Mouse (Mus musculus) stomach, embryonic 14.5 days (tissue): ENCODE measurements around the gene Fndc10. TPM values are rescaled to one million over a fixed set of nuclear protein-coding genes. Genes with fewer than 3 reads are reported as not detected.
"Not testable (repeated sequence)": the region's sequence is repeated elsewhere in the genome, so short reads cannot be mapped to it uniquely, and the experiment has no call there.

Source experiments
- ATAC-seq: fragments of 200-750 bp; cut with Nextera tagmentation; 2 replicates; pipeline ENCODE4 v1.8.0; 2017; ENCODE audit warnings: low read depth, moderate TSS enrichment; ENCODE audit not compliant: insufficient number of reproducible peaks, insufficient read depth, low FRiP score
- H3K27ac ChIP-seq: fragments of 300-500 bp; sonication (generic); 2 replicates; pipeline ENCODE4 v1.5.1; 2014; ENCODE audit warnings: mild to moderate bottlenecking, low read length, moderate library complexity, mixed read lengths
- H3K27me3 ChIP-seq: fragments of 300-500 bp; sonication (generic); 2 replicates; pipeline ENCODE4 v1.6.1; 2014; ENCODE audit warnings: low read length, control low read depth, mixed read lengths; ENCODE audit not compliant: control insufficient read depth, insufficient read depth
- H3K36me3 ChIP-seq: fragments of 300-500 bp; sonication (generic); 2 replicates; pipeline ENCODE4 v1.6.1; 2014; ENCODE audit warnings: mild to moderate bottlenecking, control low read depth, low read length, moderate library complexity, mixed read lengths; ENCODE audit not compliant: control insufficient read depth, insufficient read depth
- H3K4me1 ChIP-seq: fragments of 300-500 bp; sonication (generic); 2 replicates; pipeline ENCODE4 v1.6.1; 2014; ENCODE audit warnings: low read length, control low read depth, mixed read lengths; ENCODE audit not compliant: control insufficient read depth, insufficient read depth
- H3K4me2 ChIP-seq: fragments of 300-500 bp; sonication (generic); replicated peaks from 2 replicates; pipeline ENCODE4 v1.6.1; 2014; ENCODE audit warnings: low read depth, low read length, control low read depth
- H3K4me3 ChIP-seq: fragments of 300-500 bp; sonication (generic); 2 replicates; pipeline ENCODE4 v1.5.1; 2014; ENCODE audit warnings: low read depth, low read length, control low read depth
- H3K9ac ChIP-seq: fragments of 300-500 bp; sonication (generic); replicated peaks from 2 replicates; pipeline ENCODE4 v1.6.1; 2014; ENCODE audit warnings: low read depth, mild to moderate bottlenecking, control low read depth, low read length, moderate library complexity, mixed read lengths
- H3K9me3 ChIP-seq: fragments of 300-500 bp; sonication (generic); 2 replicates; pipeline ENCODE4 v1.6.1; 2016; ENCODE audit warnings: low read depth, low read length, control low read depth; ENCODE audit not compliant: control insufficient read depth
- WGBS: fragments of 180-500 bp; shearing (Covaris S2); extraction: QIAGEN DNeasy Blood & Tissue Kit; methylation state at CpG from one replicate; pipeline ENCODE4 v1.1.7; 2014; 5-methylcytosine and 5-hydroxymethylcytosine counted together
- polyA plus RNA-seq: library from polyadenylated mRNA; unstranded; fragments of >200 nt; fragmentation: Nextera tagmentation; extraction: Ambion mirVana; gene quantifications from 2 replicates; pipeline ENCODE4 v1.2.1, GENCODE M21; 2014

Fndc10 gene
- polyA plus RNA-seq, 1 experiment from 2014 or later: 3.1 TPM

DNA sequence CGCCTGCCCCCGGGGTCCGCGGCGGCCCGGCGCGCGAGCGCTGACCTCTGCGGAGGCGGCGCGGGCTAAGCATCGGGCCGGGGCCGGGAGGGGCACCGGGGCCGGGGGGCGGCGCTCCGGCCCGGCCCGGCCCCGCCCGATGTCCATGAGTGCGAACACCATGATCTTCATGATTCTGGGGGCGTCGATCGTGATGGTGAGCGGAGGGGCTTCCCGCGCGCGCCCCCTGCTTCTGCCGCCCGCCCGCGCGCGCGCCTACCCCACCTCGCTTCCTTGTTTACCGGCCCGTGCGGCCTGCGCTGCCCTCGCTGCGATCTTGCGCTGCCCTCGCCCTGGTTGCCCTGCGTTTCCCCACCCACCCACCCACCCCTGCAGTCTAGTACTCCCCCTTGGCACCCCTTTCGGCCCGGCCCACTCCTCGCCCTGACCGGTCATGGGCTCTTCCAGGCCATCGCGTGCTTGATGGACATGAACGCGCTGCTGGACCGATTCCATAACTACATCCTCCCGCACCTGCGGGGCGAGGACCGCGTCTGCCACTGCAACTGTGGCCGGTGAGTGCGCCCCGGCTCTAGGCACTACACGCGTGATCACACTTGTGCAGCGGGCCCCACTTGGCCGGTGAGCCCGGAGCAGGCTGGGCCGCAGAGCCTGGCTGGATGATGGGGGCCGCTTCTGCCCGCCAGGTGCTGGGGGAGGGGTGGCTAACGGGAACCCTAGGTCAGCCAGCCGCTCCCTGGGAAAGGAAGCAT, 41.0 kb downstream of the Fndc10 start:
- WGBS: 1% methylated on average over 55 of the region's 79 CpGs
- peak; percentile 71 for ATAC-seq
- Histone ChIP-seq H3K9me3 (no peaks in the 10 kb centered on the region), H3K36me3 (peaks cover 9% of the 10 kb centered on the region), H3K4me1 (peaks cover 7% of the 10 kb centered on the region), H3K4me2 (peak overlapping the region; percentile 58), H3K4me3 (peak overlapping the region; percentile 62), H3K9ac (peak overlapping the region; percentile 77), H3K27ac (peak overlapping the region; percentile 81), H3K27me3 (no peaks in the 10 kb centered on the region)

DNA sequence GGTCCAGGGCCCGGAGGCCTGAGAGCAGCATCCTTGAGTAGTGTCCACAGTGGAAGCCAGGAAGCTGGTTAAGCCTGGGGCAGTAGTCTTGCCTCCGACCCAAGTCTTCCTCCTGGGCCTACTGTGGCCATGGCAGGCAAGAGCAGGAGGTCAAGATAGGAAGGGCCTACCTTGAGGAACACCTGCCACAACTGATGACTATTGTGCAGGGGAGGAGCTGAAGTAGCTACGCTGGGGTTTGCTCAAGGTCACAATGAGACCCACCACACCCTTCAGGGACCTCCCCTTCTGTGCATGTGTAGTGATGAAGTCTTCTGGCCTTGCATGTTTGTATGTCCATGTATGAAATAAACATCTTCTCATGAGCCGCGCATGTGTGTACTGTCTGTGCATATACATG, 41.6 kb downstream of the Fndc10 start:
- Histone ChIP-seq H3K27me3 (no peaks in the 10 kb centered on the region), H3K9ac (peak overlapping the region; percentile 77), H3K36me3 (peaks cover 9% of the 10 kb centered on the region), H3K9me3 (no peaks in the 10 kb centered on the region), H3K4me2 (peak overlapping the region; percentile 58), H3K4me3 (peak overlapping the region; percentile 62), H3K27ac (no peak overlapping the region), H3K4me1 (peaks cover 7% of the 10 kb centered on the region)
- 66% methylated on average over 5 of the region's 5 CpGs for WGBS
- no peak for ATAC-seq

DNA sequence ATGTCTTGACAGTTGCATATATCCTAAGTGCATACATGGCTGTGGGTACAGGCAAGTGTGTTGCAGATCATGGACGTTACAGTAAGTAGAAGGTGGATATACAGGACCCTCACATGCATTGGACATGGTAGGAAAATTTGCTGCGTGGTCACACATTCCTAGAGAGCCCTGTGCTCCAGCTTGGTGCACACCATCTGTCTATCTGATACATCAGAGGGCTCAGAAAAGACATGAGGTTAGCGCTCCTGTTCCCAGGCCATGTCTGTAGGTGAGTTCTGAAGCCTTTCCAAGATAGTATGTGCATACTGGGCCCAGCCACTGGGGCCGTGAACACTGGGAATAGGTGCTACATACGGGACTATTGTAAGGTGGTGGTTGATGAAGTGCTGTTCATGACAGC, 42.3 kb downstream of the Fndc10 start:
- Histone ChIP-seq H3K4me1 (peaks cover 7% of the 10 kb centered on the region), H3K36me3 (peaks cover 15% of the 10 kb centered on the region), H3K27ac (no peak overlapping the region), H3K9me3 (no peaks in the 10 kb centered on the region), H3K4me2 (no peak overlapping the region), H3K9ac (no peak overlapping the region), H3K4me3 (no peak overlapping the region), H3K27me3 (no peaks in the 10 kb centered on the region)
- 90% methylated on average over 5 of the region's 5 CpGs for WGBS
- ATAC-seq: no peak

DNA sequence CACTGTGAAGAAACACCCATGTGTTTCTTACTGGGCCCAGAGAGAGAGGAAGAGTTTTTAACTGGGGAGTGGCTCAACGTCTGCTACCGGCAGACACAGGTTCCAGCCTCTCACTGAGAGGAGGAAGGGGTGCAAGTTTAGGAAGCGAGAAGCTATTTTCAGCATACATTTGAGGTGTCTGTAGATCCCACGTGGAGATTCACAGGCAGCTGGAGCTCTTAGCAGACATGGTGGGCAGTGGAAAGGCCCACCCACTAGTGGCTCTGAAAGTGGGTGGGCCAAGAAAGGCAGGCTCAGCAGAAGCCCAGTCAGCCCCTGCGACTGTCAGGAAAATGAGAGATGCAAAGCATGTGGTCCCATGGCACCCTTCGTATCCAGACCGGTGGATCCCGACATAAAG, 44.1 kb downstream of the Fndc10 start:
- no peak overlapping the region for H3K4me3 ChIP-seq
- no peak overlapping the region for H3K27ac ChIP-seq
- H3K9me3 ChIP-seq: no peaks in the 10 kb centered on the region
- H3K4me2 ChIP-seq: no peak overlapping the region
- peaks cover 17% of the 10 kb centered on the region for H3K36me3 ChIP-seq
- 45% methylated on average over 8 of the region's 8 CpGs for WGBS
- peaks cover 7% of the 10 kb centered on the region for H3K4me1 ChIP-seq
- no peak for ATAC-seq
- H3K27me3 ChIP-seq: no peaks in the 10 kb centered on the region
- no peak overlapping the region for H3K9ac ChIP-seq

DNA sequence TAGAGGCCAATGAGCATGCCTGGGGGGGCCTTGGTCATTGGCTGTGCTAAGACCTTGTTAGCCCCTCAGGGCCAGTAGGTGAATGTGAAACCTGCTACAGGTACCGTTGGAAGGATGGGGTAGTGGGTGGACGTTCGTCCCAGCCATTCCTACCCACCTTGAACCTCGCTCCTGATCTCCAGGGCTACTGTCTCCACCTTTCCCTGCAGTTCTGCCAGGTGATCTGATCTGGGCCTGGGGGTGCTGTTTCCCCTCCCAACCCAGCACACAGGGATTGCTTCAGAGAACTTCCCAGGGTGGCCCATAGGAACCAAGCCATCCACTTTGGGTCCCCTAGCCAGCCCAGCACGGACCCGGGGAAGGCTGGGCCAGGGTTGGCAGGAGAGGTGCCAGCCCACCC, 45.0 kb downstream of the Fndc10 start:
- peaks cover 24% of the 10 kb centered on the region for H3K36me3 ChIP-seq
- no peaks in the 10 kb centered on the region for H3K9me3 ChIP-seq
- H3K4me1 ChIP-seq: peaks cover 7% of the 10 kb centered on the region
- no peak overlapping the region for H3K4me3 ChIP-seq
- H3K9ac ChIP-seq: no peak overlapping the region
- no peak for ATAC-seq
- no peak overlapping the region for H3K4me2 ChIP-seq
- H3K27ac ChIP-seq: no peak overlapping the region
- 83% methylated on average over 6 of the region's 6 CpGs for WGBS
- no peaks in the 10 kb centered on the region for H3K27me3 ChIP-seq

DNA sequence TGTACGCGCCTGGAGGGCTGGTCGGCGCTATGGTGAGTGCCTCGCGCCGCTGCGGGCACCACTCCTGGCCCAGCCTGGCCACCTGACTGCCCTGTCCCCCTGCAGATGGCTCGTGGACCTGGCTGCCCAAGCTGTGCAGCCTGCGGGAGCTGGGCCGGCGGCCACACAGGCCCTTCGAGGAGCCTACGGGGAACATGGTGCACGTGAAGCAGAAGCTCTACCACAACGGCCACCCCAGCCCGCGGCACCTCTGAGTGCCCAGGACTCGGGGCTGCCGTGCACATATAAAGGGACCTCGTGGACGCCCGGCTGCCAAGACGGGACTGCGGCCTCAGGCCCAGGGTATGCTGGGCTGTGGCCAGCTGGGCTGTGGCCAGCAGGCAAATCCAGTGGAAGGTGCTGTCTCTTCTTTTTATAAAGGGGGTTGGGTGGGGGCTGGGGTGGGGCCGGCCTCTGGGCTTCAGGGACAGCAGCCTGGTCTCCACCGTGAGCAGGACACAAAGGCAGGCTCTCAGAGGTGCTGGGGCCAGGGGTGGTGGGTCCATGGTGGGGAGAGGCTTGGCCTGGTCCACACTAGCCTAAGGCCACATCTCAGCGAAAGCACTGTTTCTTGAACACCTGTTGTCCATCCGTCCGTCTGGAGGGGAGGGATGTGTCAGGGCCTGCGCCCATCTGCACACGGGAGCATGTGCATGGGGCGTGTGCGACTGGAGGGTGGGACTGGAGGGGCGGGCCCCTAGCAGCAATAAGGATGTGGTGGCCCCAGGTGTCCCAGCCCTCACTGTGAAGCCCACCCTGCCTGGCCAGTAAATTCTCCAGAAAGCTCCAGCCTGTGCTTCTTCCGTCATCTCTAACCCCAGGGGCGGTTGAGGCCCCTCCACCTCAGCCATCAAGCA, 45.8 kb downstream of the Fndc10 start:
- WGBS: 79% methylated on average over 37 of the region's 37 CpGs
- H3K36me3 ChIP-seq: peaks cover 31% of the 10 kb centered on the region
- no peak overlapping the region for H3K9ac ChIP-seq
- H3K9me3 ChIP-seq: no peaks in the 10 kb centered on the region
- H3K27ac ChIP-seq: no peak overlapping the region
- H3K4me2 ChIP-seq: no peak overlapping the region
- no peak for ATAC-seq
- no peaks in the 10 kb centered on the region for H3K27me3 ChIP-seq
- H3K4me3 ChIP-seq: no peak overlapping the region
- peaks cover 7% of the 10 kb centered on the region for H3K4me1 ChIP-seq

DNA sequence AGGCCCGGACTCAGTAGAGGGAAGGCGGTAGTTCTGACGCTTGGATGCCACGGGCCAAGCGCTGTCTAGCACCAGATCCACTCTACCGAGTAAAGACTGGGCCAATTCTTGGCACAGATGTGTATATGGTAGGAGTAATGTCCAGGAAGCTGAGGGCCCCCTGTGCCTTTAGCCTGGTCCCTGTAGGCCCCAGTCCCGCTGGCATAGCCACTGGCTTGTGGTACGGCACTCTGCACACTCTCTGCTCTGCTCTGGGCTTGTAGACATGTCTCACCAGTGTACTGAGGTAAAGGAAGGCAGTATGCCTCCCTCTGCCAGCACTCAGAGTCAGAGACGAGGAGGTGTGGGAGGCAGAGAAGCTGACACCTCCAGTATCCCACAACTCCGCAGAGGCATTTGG, 46.5 kb downstream of the Fndc10 start:
- not testable (repeated sequence) for H3K27ac ChIP-seq, H3K9me3 ChIP-seq, H3K4me3 ChIP-seq, H3K4me2 ChIP-seq, ATAC-seq, H3K27me3 ChIP-seq, H3K4me1 ChIP-seq, H3K9ac ChIP-seq
- 90% methylated on average over 10 of the region's 10 CpGs for WGBS
- peaks cover 36% of the 10 kb centered on the region for H3K36me3 ChIP-seq

DNA sequence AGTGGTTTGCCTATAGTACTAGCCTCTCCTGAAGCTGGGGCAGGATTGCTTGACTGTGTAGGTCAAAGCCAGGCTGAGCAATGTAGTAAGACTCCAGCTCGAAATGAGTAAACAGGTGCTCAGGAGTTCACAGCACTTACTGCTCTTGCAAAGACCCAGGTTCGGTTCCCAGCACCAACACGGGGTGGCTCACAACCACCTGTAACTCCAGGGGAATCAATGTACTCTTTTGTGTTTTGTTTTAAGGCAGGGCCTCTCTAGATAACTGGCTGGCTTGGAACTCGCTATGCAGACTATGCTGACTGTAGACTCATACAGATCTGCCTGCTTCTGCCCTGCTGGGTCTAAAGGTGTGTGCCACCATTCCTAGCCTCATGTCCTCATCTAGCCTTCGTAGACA, 48.5 kb downstream of the Fndc10 start:
- Histone ChIP-seq H3K9me3 (no peaks in the 10 kb centered on the region), H3K27me3 (no peaks in the 10 kb centered on the region), H3K4me1 (no peaks in the 10 kb centered on the region), H3K4me2 (no peak overlapping the region), H3K36me3 (peaks cover 52% of the 10 kb centered on the region), H3K4me3 (no peak overlapping the region), H3K9ac (no peak overlapping the region), H3K27ac (no peak overlapping the region)
- WGBS: 92% methylated on average over 5 of the region's 5 CpGs
- ATAC-seq: no peak
